Comparison of ENCODE assay signal across 8 mouse cellular contexts in genomic region chr4:152435255-152435654, GRCm38 (mm10). TPM values are rescaled to one million over a fixed set of nuclear protein-coding genes. Genes with fewer than 3 reads are reported as not detected.
DNase-seq lines count a peak whose midpoint lies in the region; ATAC-seq and TF ChIP-seq lines count a peak whose summit lies in the region.

No protein-coding gene starts in this region.

- no peak for TF ChIP-seq POLR2A in limb, embryonic 14.5 days (IDR thresholded peaks at IDR 0.05; ENCODE audit: borderline replicate concordance, extremely low read depth, insufficient read depth, insufficient read length)

- peak; percentile 79 to 87 for DNase-seq in left cerebral cortex, adult 18-20 months (ENCODE audit: low spot score in 2 of 2)
- DNase-seq in left cerebral cortex, adult 11 months (ENCODE audit: low spot score) = no peak
- DNase-seq in embryo, embryonic 11.5 days (ENCODE audit: low read depth, low spot score) = peak; percentile 56
- DNase-seq in kidney, adult 11 months = peak; percentile 39
- DNase-seq in limb, embryonic 14.5 days (ENCODE audit: low spot score) = peak; percentile 23

- H3K27me3 ChIP-seq in limb, embryonic 14.5 days (ENCODE audit: control insufficient read depth, insufficient read depth, low read length) = no peaks in the 10 kb centered on the region
- no peaks in the 10 kb centered on the region for H3K27me3 ChIP-seq in stomach, embryonic 14.5 days (ENCODE audit: control insufficient read depth, insufficient read depth, low read length)

- ATAC-seq in granulocyte monocyte progenitor cell, adult 5-6 weeks (replicated peaks; ENCODE audit: poor library complexity, severe bottlenecking) = peak; percentile 50
- peak; percentile 56; the same call in 1 of the 2 replicates for ATAC-seq in limb, embryonic 14.5 days (ENCODE audit: low FRiP score, low read depth)
- ATAC-seq in monocyte, adult 5-6 weeks (replicated peaks; ENCODE audit: insufficient number of reproducible peaks, low FRiP score, low TSS enrichment, poor library complexity, severe bottlenecking) = 0 out of 2 replicates have a peak, but pooled peaks have one; percentile 20
- no peak for ATAC-seq in stomach, embryonic 14.5 days (ENCODE audit: insufficient number of reproducible peaks, insufficient read depth, low FRiP score, low read depth)

- no peak overlapping the region for H3K27ac ChIP-seq in limb, embryonic 14.5 days (replicated peaks; ENCODE audit: low read depth, low read length)
- no peak overlapping the region for H3K27ac ChIP-seq in stomach, embryonic 14.5 days (ENCODE audit: low read length)

- 0 out of 2 replicates have a peak overlapping the region, but pooled peaks have one; percentile 7 for H3K4me3 ChIP-seq in limb, embryonic 14.5 days (replicated peaks; ENCODE audit: low read length)
- no peak overlapping the region for H3K4me3 ChIP-seq in stomach, embryonic 14.5 days (ENCODE audit: low read depth, low read length)

- no peak overlapping the region for H3K9ac ChIP-seq in limb, embryonic 14.5 days (ENCODE audit: low read depth, low read length, severe bottlenecking)
- no peak overlapping the region for H3K9ac ChIP-seq in stomach, embryonic 14.5 days (replicated peaks; ENCODE audit: low read depth, low read length)

- peak overlapping the region; percentile 50 for H3K4me2 ChIP-seq in limb, embryonic 14.5 days (replicated peaks; ENCODE audit: low read depth, low read length, severe bottlenecking)
- peak overlapping the region; percentile 31 for H3K4me2 ChIP-seq in stomach, embryonic 14.5 days (replicated peaks; ENCODE audit: low read depth, low read length)

- H3K36me3 ChIP-seq in limb, embryonic 14.5 days (ENCODE audit: control insufficient read depth, insufficient read depth, low read length) = no peaks in the 10 kb centered on the region
- H3K36me3 ChIP-seq in stomach, embryonic 14.5 days (ENCODE audit: control insufficient read depth, insufficient read depth, low read length) = no peaks in the 10 kb centered on the region

- H3K4me1 ChIP-seq in limb, embryonic 14.5 days (ENCODE audit: control insufficient read depth, insufficient read depth, low read length) = peaks cover 5% of the 10 kb centered on the region
- H3K4me1 ChIP-seq in stomach, embryonic 14.5 days (ENCODE audit: control insufficient read depth, insufficient read depth, low read length) = no peaks in the 10 kb centered on the region

- H3K9me3 ChIP-seq in limb, embryonic 14.5 days (ENCODE audit: control insufficient read depth, low read length) = no peaks in the 10 kb centered on the region
- no peaks in the 10 kb centered on the region for H3K9me3 ChIP-seq in stomach, embryonic 14.5 days (ENCODE audit: control insufficient read depth, low read depth, low read length)

- WGBS in limb, embryonic 14.5 days = 11% methylated on average over 10 of the region's 10 CpGs
- 10% methylated on average over 10 of the region's 10 CpGs for WGBS in stomach, embryonic 14.5 days

RNA-seq across cellular contexts. Expression of gene Nphp4, which starts 41.3 kb away (rescaled TPM):
- total RNA-seq in left cerebral cortex, adult 18-20 months (2021) = 10 to 100 TPM; 18.4 to 23.9 TPM
- 0.77 and 3.7 TPM in 2 replicates for total RNA-seq in granulocyte monocyte progenitor cell, adult 5-6 weeks (2014; fragmentation: Nextera tagmentation)
- 0.17 and 0.31 TPM in 2 replicates for total RNA-seq in granulocyte monocyte progenitor cell, adult 5-6 weeks (2017)
- 4.6 and 6.9 TPM in 2 replicates for polyA plus RNA-seq in limb, embryonic 14.5 days (2012; rRNA removed)
- polyA plus RNA-seq in limb, embryonic 14.5 days (2014; fragmentation: Nextera tagmentation; extraction: Ambion mirVana) = 2.2 and 3.1 TPM in 2 replicates
- total RNA-seq in monocyte, adult 5-6 weeks (2017) = 0.19 TPM in 1 of 3 replicates, not detected in the others
- polyA plus RNA-seq in stomach, embryonic 14.5 days (2014; fragmentation: Nextera tagmentation; extraction: Ambion mirVana) = 2.5 and 4.0 TPM in 2 replicates

RNA-seq across cellular contexts. Expression of gene Kcnab2, which starts 42.4 kb away (rescaled TPM):
- 100 to 1,000 TPM; 382 to 428 TPM for total RNA-seq in left cerebral cortex, adult 18-20 months (2021)
- 84.3 and 85.6 TPM in 2 replicates for total RNA-seq in granulocyte monocyte progenitor cell, adult 5-6 weeks (2014; fragmentation: Nextera tagmentation)
- total RNA-seq in granulocyte monocyte progenitor cell, adult 5-6 weeks (2017) = 67.3 and 72.3 TPM in 2 replicates
- 4.6 and 5.8 TPM in 2 replicates for polyA plus RNA-seq in limb, embryonic 14.5 days (2012; rRNA removed)
- 7.1 and 7.2 TPM in 2 replicates for polyA plus RNA-seq in limb, embryonic 14.5 days (2014; fragmentation: Nextera tagmentation; extraction: Ambion mirVana)
- total RNA-seq in monocyte, adult 5-6 weeks (2017) = 75.3 to 156 TPM (median 133 TPM) in 3 replicates
- 3.9 and 4.1 TPM in 2 replicates for polyA plus RNA-seq in stomach, embryonic 14.5 days (2014; fragmentation: Nextera tagmentation; extraction: Ambion mirVana)

Comparison
In these comparisons a context has a peak if more than half of its experiments do, and no peak if none do; other contexts are left out.
1. RNA of gene Nphp4, which starts 41.3 kb away (total RNA-seq): 18.4 to 23.9 TPM in left cerebral cortex, adult 18-20 months; 0.17 to 3.7 TPM in granulocyte monocyte progenitor cell, adult 5-6 weeks and 0.19 TPM in monocyte, adult 5-6 weeks; every median in the first group is over 4 times any median in the second.